Mouse (Mus musculus): Measurements from ENCODE around the gene Tprg.

DNA sequence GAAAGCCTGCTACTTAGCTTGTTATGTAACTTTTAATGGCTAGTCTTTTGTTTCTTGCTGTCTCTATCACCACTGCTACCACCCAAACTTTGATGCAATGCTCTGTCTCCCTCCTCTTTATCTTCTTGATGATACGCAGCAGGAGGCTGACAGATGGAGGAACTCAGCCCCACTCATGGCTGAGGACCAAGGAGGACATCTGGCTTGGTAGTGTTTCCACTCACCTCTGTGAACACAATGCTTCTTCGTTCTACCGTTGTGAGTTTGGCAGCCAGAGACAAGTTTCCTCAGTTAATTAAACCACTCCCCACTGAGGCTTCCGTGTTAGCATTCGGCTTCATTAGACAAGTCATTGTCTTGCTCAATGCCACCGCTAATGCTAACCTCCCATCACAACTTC is 117.5 kb downstream of the Tprg start:
- TF ChIP-seq HCFC1 (IDR thresholded peaks at IDR 0.05; ENCODE audit: borderline replicate concordance, insufficient read depth, low read length) (no peak), ZNF384 (IDR thresholded peaks at IDR 0.05; ENCODE audit: low read depth, low read length) (no peak), ZC3H11A (IDR thresholded peaks at IDR 0.05; ENCODE audit: borderline replicate concordance, low read depth, low read length) (no peak), MAFK (IDR thresholded peaks at IDR 0.05; ENCODE audit: insufficient read depth, low read depth, low read length) (no peak)
